Mouse (Mus musculus): ENCODE data around the gene Mkrn3.

Mkrn3 gene

DNA sequence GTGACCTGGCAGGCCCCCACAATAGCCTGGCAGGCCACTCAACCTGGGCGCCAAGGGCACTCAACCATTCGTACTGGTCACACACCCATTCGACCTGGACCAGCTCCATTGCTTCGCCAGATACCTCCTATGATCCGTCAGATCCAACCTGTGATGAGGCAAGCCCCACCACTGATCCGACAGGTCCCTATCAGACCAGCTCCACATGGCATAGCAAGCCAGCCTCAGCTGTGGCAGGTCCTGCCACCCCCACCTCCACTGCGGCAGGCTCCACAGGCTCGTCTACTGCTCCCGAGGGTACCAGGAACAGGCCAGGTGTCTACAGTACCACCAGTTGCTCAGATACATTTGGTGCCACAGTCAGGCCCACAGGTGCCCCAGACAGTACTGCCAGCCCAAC lies 41.4 kb downstream of the Mkrn3 start:
- in situ Hi-C loops (cut with MboI, MseI) = no loop called here

DNA sequence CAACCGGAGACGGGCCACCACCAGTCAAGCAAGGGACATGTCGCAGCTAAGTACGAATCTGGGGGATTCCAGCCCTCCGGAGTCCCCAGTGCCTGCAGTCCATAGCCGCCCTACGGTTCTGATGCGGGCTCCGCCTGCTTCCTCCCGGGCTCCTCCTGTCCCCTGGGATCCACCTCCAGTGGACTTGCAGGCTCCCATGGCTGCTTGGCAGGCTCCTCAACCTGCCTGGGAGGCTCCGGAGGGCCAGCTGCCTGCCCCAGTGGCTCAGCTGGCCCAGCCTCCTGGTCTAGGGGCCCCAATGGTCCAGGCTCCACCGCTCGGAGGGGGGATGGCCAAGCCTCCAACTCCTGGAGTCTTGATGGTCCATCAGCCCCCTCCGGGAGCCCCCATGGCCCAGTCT lies 42.6 kb downstream of the Mkrn3 start:
- in situ Hi-C loops (cut with MboI, MseI) = no loop called here

DNA sequence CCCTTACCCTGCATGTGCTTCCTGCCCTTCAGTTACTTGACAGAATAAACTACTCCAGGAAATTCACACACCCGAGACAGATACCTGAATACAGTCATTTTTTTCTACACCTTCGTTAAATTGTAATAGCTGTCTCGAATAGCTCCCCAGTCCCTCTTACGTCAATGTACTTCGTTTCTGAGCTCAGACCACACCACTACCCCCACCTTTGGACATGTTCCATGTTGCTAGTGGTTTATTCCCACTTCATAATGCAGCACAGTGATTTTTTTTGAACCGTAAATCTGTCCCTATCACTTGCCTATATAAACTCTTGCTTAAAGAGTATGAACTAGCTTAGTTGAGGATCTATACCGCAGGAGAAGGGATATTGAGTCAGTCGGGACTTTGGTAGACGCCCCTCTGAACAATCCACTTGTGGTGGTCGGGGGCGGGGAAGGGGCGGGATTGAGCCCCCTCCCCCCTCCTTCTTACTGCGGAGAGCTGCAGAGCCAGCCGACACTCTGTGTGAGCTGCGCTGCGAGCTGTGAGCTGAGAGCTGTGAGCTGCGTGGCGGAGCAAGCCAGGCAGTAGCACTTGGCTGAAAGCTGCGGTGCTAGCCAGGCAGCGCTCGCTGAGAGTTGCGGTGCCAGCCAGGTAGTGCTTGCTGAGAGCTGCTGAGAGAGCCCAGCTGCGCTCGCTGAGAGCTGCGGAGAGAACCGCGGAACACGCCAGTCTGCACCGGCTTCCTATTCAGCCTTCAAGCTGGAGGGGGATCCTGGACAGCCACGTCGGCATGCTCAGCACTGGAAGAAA lies 43.2 kb downstream of the Mkrn3 start, which contains the start of gene Magel2:
TSS of gene Magel2 (plus strand) at position 501 of the 795 bp plus-strand sequence.
- in situ Hi-C loops (cut with MboI, MseI) = no loop called here

GRCm38 (mm10) chr7:62375658-62376057 lies 44.3 kb downstream of the Mkrn3 start:
- in situ Hi-C loops (cut with MboI, MseI) = no loop called here
